18 mouse cellular contexts compared by ENCODE assay signal in the genomic region with DNA sequence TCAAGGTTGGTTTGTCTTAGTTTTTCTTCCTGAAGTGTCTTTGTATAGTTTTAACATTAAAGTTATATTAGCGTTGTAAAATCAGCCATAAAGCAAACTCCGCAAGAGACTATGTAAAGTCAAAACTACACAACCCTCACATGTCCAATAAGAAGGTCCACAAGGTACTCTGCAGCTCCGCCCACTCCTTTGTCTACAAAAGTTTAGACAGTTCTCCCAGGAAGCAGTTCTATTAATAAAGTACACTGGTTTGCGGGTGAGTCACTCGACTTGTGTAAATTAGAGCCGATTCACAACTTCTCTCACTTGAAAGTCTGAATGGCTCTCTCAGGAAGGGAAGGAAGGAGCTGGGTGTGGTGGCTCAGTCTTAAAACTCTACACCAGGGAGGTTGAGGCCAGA. TPM values are rescaled to one million over a fixed set of nuclear protein-coding genes. Genes with fewer than 3 reads are reported as not detected.
DNase-seq lines count a peak whose midpoint lies in the region; TF ChIP-seq lines count a peak whose summit lies in the region.
"Had no signal": no experiment of that assay in that cellular context is flagged by ENCODE, and none has a peak within 500 bp of the region (broad histone marks: within the 10 kb centered on the region; RNA-seq: fewer than 3 reads in every experiment).

No protein-coding gene starts in this region.

- WGBS in lung, adult 2 months: 43% methylated on average over 6 of the region's 6 CpGs

- no peaks in the 10 kb centered on the region for H3K4me1 ChIP-seq in lung, adult 2 months (ENCODE audit: control insufficient read depth, insufficient read depth, low read length)
- H3K4me1 ChIP-seq: midbrain, embryonic 15.5 days had no signal

- no peak for TF ChIP-seq POLR2A in lung, adult 2 months (IDR thresholded peaks at IDR 0.05; ENCODE audit: borderline replicate concordance, extremely low read depth, low read depth, low read length)

- no peak for TF ChIP-seq CTCF in lung, adult 2 months (IDR thresholded peaks at IDR 0.05; ENCODE audit: insufficient read depth, low read length)

- DNase-seq in 3T3-L1 (ENCODE audit: low read depth, low spot score) (peak; percentile 41), NIH3T3 (ENCODE audit: low read depth) (peak; percentile 44)
- DNase-seq in lung, adult 2 months: peak; percentile 37
- peak; percentile 38 to 41 for DNase-seq in lung, postnatal 4 days
- no peak for DNase-seq in neural tube, embryonic 10.5 days (ENCODE audit: extremely low spot score, low spot score)
- DNase-seq in cerebellum, postnatal 36 days: no peak
- DNase-seq in heart, adult 8-10 months (ENCODE audit: low spot score): no peak
- DNase-seq: cerebellum, adult 11 months; gastrocnemius, postnatal 14 days; kidney, postnatal 14 days had no signal

- no peak overlapping the region for H3K4me3 ChIP-seq in lung, adult 2 months (replicated peaks; ENCODE audit: extremely low read depth, low read depth, low read length)
- H3K4me3 ChIP-seq: midbrain, embryonic 15.5 days had no signal

RNA-seq across cellular contexts. Expression of a gene that starts 10.2 kb away (rescaled TPM):
- 17.3 and 18.9 TPM in 2 replicates for polyA plus RNA-seq in lung, adult 2 months (2012; rRNA removed)
- total RNA-seq in heart, adult 8-10 months (2022): under 1 TPM; 0.29 to 0.50 (median 0.35) TPM
- total RNA-seq: hematopoietic stem cell, adult 5-6 weeks; layer of hippocampus, postnatal 25 days; left cerebral cortex, postnatal 36 days had no signal
- polyA plus RNA-seq: embryonic facial prominence, embryonic 11.5 days; midbrain, embryonic 15.5 days had no signal

RNA-seq across cellular contexts. Expression of a gene that starts 51.4 kb away (rescaled TPM):
- 9.0 and 11.8 TPM in 2 replicates for polyA plus RNA-seq in lung, adult 2 months (2012; rRNA removed)
- total RNA-seq in heart, adult 8-10 months (2022): under 1 TPM; 0.33 to 0.79 (median 0.47) TPM
- total RNA-seq: hematopoietic stem cell, adult 5-6 weeks; layer of hippocampus, postnatal 25 days; left cerebral cortex, postnatal 36 days; liver, adult 2 months had no signal
- polyA plus RNA-seq: embryonic facial prominence, embryonic 11.5 days; heart, embryonic 11.5 days; liver, adult 2 months; midbrain, embryonic 15.5 days; neural tube, embryonic 11.5 days had no signal

Comparison
In these comparisons a context has a peak if more than half of its experiments do, and no peak if none do; other contexts are left out.
1. DNase-seq: peak in 3T3-L1 (single experiment), NIH3T3 (single experiment), lung, adult 2 months (single experiment) and lung, postnatal 4 days (2 of 2); none in neural tube, embryonic 10.5 days (single experiment), cerebellum, postnatal 36 days (0 of 2) and heart, adult 8-10 months (single experiment).